Mouse (Mus musculus): ENCODE results near the gene Camsap3. TPM values are rescaled to one million over a fixed set of nuclear protein-coding genes. Genes with fewer than 3 reads are reported as not detected.

The Camsap3 gene
- total RNA-seq, 1 experiment: 22.4 TPM

GRCm38 (mm10) chr8:3621199-3621970 is 34.3 kb downstream of the Camsap3 start, which contains the start of the genes Xab2 and Pet100:
Xab2 (minus strand) TSS chr8:3621316.
Pet100 (plus strand) TSS chr8:3621548.
- TF ChIP-seq HCFC1 (IDR thresholded peaks at IDR 0.05; ENCODE audit: borderline replicate concordance, insufficient read depth, low read length) (peak; percentile 93), MAFK (IDR thresholded peaks at IDR 0.05; ENCODE audit: insufficient read depth, low read depth, low read length) (no peak), CHD2 (IDR thresholded peaks at IDR 0.05; ENCODE audit: low read depth, low read length) (peak; percentile 93)
- peak within 1 kb of the TSS; percentile 89 for H3K9ac ChIP-seq (ENCODE audit: insufficient read depth, low read depth, low read length, poor library complexity, severe bottlenecking)
- in situ Hi-C loops (cut with MboI; ENCODE audit: low sequenced_read_pairs in 2 of 2, unreplicated experiment in 2 of 2): no loop called here
- no peaks in the 10 kb centered on the region for H3K9me3 ChIP-seq (ENCODE audit: control insufficient read depth, insufficient read depth, low read depth, low read length)
- DNase-seq (ENCODE audit: low read depth, low spot score): peak; percentile 100
- peak within 1 kb of the TSS; percentile 87 to 96 for H3K4me3 ChIP-seq (ENCODE audit: insufficient read depth in 1 of 2, low read depth in 1 of 2, low read length in 2 of 2, poor library complexity in 1 of 2, severe bottlenecking in 1 of 2)
- H3K36me3 ChIP-seq (ENCODE audit: control insufficient read depth, insufficient read depth, low read length, poor library complexity, severe bottlenecking): peaks cover 12% of the 10 kb centered on the region
- 0 out of 4 replicates have a peak, but pooled peaks cover 0 to 2% of the 10 kb centered on the region in 2 experiments for H3K4me1 ChIP-seq (ENCODE audit: control insufficient read depth in 2 of 2, insufficient read depth in 2 of 2, low read length in 2 of 2, poor library complexity in 1 of 2)
- no peak within 1 kb of the TSS for H3K27ac ChIP-seq (ENCODE audit: insufficient read depth, low read depth, low read length, poor library complexity, severe bottlenecking)

- no peak for DNase-seq (ENCODE audit: low read depth, low spot score)
- Histone ChIP-seq H3K27ac (ENCODE audit: insufficient read depth, low read depth, low read length, poor library complexity, severe bottlenecking) (no peak overlapping the region), H3K9me3 (ENCODE audit: control insufficient read depth, insufficient read depth, low read depth, low read length) (no peaks in the 10 kb centered on the region), H3K9ac (ENCODE audit: insufficient read depth, low read depth, low read length, poor library complexity, severe bottlenecking) (peak overlapping the region; percentile 77; the same call in 1 of the 2 replicates), H3K4me1 (ENCODE audit: control insufficient read depth in 2 of 2, insufficient read depth in 2 of 2, low read length in 2 of 2, poor library complexity in 1 of 2) (0 out of 4 replicates have a peak, but pooled peaks cover 0 to 2% of the 10 kb centered on the region in 2 experiments), H3K36me3 (ENCODE audit: control insufficient read depth, insufficient read depth, low read length, poor library complexity, severe bottlenecking) (peaks cover 11% of the 10 kb centered on the region), H3K4me3 (ENCODE audit: insufficient read depth in 1 of 2, low read depth in 1 of 2, low read length in 2 of 2, poor library complexity in 1 of 2, severe bottlenecking in 1 of 2) (peak overlapping the region; percentile 78 to 93; a peak in 3 of 4 replicates)
- in situ Hi-C loops (cut with MboI; ENCODE audit: low sequenced_read_pairs in 2 of 2, unreplicated experiment in 2 of 2): no loop called here
- TF ChIP-seq HCFC1 (IDR thresholded peaks at IDR 0.05; ENCODE audit: borderline replicate concordance, insufficient read depth, low read length) (no peak), ZC3H11A (IDR thresholded peaks at IDR 0.05; ENCODE audit: borderline replicate concordance, low read depth, low read length) (no peak), MAFK (IDR thresholded peaks at IDR 0.05; ENCODE audit: insufficient read depth, low read depth, low read length) (no peak), CHD2 (IDR thresholded peaks at IDR 0.05; ENCODE audit: low read depth, low read length) (no peak), ZNF384 (IDR thresholded peaks at IDR 0.05; ENCODE audit: low read depth, low read length) (no peak)
Observed at GRCm38 (mm10) chr8:3622119-3622518, 35.0 kb downstream of the Camsap3 start.

GRCm38 (mm10) chr8:3625445-3625844 is 38.4 kb downstream of the Camsap3 start, which contains the start of gene Pcp2:
Pcp2 (minus strand) TSS chr8:3625545.
- in situ Hi-C loops (cut with MboI; ENCODE audit: low sequenced_read_pairs in 2 of 2, unreplicated experiment in 2 of 2): no loop called here
- no peak within 1 kb of the TSS for H3K4me3 ChIP-seq (ENCODE audit: insufficient read depth in 1 of 2, low read depth in 1 of 2, low read length in 2 of 2, poor library complexity in 1 of 2, severe bottlenecking in 1 of 2)
- no peaks in the 10 kb centered on the region for H3K36me3 ChIP-seq (ENCODE audit: control insufficient read depth, insufficient read depth, low read length, poor library complexity, severe bottlenecking)
- DNase-seq (ENCODE audit: low read depth, low spot score): no peak
- H3K9me3 ChIP-seq (ENCODE audit: control insufficient read depth, insufficient read depth, low read depth, low read length): no peaks in the 10 kb centered on the region
- no peak within 1 kb of the TSS for H3K9ac ChIP-seq (ENCODE audit: insufficient read depth, low read depth, low read length, poor library complexity, severe bottlenecking)
- H3K27ac ChIP-seq (ENCODE audit: insufficient read depth, low read depth, low read length, poor library complexity, severe bottlenecking): no peak within 1 kb of the TSS
- TF ChIP-seq HCFC1 (IDR thresholded peaks at IDR 0.05; ENCODE audit: borderline replicate concordance, insufficient read depth, low read length): no peak
- TF ChIP-seq MAFK (IDR thresholded peaks at IDR 0.05; ENCODE audit: insufficient read depth, low read depth, low read length): no peak
- no peak for TF ChIP-seq ZNF384 (IDR thresholded peaks at IDR 0.05; ENCODE audit: low read depth, low read length)
- no peak for TF ChIP-seq ZC3H11A (IDR thresholded peaks at IDR 0.05; ENCODE audit: borderline replicate concordance, low read depth, low read length)
- no peak for TF ChIP-seq CHD2 (IDR thresholded peaks at IDR 0.05; ENCODE audit: low read depth, low read length)
- 0 out of 4 replicates have a peak, but pooled peaks cover 0 to 2% of the 10 kb centered on the region in 2 experiments for H3K4me1 ChIP-seq (ENCODE audit: control insufficient read depth in 2 of 2, insufficient read depth in 2 of 2, low read length in 2 of 2, poor library complexity in 1 of 2)

GRCm38 (mm10) chr8:3626971-3627370 is 39.9 kb downstream of the Camsap3 start:
- DNase-seq (ENCODE audit: low read depth, low spot score): no peak
- in situ Hi-C loops (cut with MboI; ENCODE audit: low sequenced_read_pairs in 2 of 2, unreplicated experiment in 2 of 2): no loop called here
- Histone ChIP-seq H3K9ac (ENCODE audit: insufficient read depth, low read depth, low read length, poor library complexity, severe bottlenecking) (no peak overlapping the region), H3K27ac (ENCODE audit: insufficient read depth, low read depth, low read length, poor library complexity, severe bottlenecking) (no peak overlapping the region), H3K4me3 (ENCODE audit: insufficient read depth in 1 of 2, low read depth in 1 of 2, low read length in 2 of 2, poor library complexity in 1 of 2, severe bottlenecking in 1 of 2) (no peak overlapping the region), H3K36me3 (ENCODE audit: control insufficient read depth, insufficient read depth, low read length, poor library complexity, severe bottlenecking) (no peaks in the 10 kb centered on the region), H3K9me3 (ENCODE audit: control insufficient read depth, insufficient read depth, low read depth, low read length) (no peaks in the 10 kb centered on the region), H3K4me1 (ENCODE audit: control insufficient read depth in 2 of 2, insufficient read depth in 2 of 2, low read length in 2 of 2, poor library complexity in 1 of 2) (0 out of 4 replicates have a peak, but pooled peaks cover 0 to 2% of the 10 kb centered on the region in 2 experiments)
- TF ChIP-seq HCFC1 (IDR thresholded peaks at IDR 0.05; ENCODE audit: borderline replicate concordance, insufficient read depth, low read length): no peak
- no peak for TF ChIP-seq ZC3H11A (IDR thresholded peaks at IDR 0.05; ENCODE audit: borderline replicate concordance, low read depth, low read length)
- TF ChIP-seq ZNF384 (IDR thresholded peaks at IDR 0.05; ENCODE audit: low read depth, low read length): no peak
- TF ChIP-seq MAFK (IDR thresholded peaks at IDR 0.05; ENCODE audit: insufficient read depth, low read depth, low read length): no peak
